Mouse (Mus musculus) ovary, postnatal 14 days (tissue): ENCODE measurements around the gene Arl5c.

Experiments used
- DNase-seq: peaks from one replicate; pipeline ENCODE4 v3.0.0; 2022; ENCODE audit warnings: low spot score

The Arl5c gene

GRCm38 (mm10) chr11:97995564-97996288 lies at the start of gene Arl5c:
Gene Arl5c (minus strand): TSS chr11:97996181.
- peak; percentile 38 for DNase-seq

DNA sequence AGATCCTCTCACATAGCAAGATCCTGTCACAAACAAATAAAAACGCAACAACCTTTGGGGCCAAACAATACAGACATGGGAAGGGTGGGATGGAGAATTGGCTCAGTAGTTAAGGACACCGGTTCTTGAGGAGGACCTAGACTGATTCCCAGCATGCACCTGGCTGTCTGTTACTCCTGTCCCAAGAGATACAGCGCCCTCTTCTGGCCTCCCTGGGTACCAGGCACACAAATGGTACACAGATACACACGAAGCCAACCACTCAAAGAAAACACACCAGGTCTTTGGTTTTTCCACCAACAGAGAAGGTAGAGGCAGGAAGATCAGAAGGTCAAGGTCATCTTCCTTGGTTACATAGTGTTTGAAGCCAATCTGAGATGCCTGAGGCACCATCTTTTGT lies 49.6 kb upstream of the Arl5c start:
- DNase-seq, result no peak

DNA sequence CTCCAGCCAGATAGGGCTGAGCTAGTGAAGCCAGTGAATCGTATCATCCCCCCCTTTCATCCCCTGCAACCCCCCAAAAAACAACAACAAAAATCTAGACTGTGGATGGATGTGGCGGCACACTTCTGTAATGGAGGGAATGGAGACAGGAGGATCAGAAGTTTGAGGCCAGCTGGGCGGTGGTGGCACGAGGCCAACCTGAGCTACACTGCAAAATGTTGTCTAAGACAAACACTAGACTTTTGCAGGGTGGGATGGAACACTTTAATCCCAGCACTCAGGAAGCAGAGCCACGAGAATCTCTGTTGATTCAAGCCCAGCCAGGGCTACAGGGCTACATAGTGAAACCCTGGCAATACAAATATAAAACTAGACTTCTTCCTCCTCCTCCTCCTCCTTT lies 48.1 kb upstream of the Arl5c start:
- DNase-seq, result no peak

DNA sequence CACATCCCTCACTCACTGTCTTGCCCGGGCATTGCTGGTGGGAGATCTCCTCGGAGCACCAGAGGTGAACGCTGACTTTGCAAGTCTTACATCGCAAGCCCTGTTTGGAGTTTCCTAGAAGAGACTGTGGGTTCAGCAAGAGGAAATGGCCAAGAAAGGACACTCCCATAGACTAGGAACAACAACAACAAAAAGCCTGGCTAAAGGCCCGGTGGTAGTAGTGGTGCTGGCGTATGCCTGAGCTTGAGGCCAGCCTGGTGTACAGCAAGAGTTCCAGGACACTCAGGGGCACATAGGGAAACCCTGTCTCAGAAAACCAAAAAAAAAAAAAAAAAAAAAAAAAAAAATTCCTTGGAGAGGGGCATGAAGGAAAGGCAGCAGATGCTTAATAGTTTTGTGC lies 46.8 kb upstream of the Arl5c start:
- DNase-seq, result no peak

GRCm38 (mm10) chr11:98040975-98041374 lies 45.0 kb upstream of the Arl5c start:
- no peak for DNase-seq

- DNase-seq, result no peak
These were observed 41.9 kb upstream of the Arl5c start for GRCm38 (mm10) chr11:98037871-98038270.

- DNase-seq, result no peak
These were observed 40.0 kb upstream of the Arl5c start for GRCm38 (mm10) chr11:98035977-98036377.

DNA sequence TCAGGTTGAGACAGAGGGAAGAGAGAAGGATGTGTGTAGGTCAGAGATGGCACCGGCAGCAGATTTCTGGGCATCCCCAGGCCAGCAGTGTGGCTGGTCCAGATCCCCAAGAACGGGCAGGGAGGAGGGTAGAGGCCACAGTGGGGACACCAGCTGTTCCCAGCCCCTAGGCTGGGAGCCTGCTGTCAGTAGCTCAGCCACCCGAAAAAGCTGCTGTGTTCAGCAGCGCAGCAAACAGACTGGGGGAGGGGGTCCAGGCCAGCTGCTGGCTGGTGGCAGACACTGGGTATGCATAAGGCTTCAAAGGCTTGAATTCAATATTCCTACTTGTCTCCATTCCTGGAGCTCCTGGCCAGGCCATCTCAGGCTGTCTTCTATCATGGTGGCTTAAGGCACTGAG lies 38.9 kb upstream of the Arl5c start:
- no peak for DNase-seq

GRCm38 (mm10) chr11:98034061-98034460 lies 38.1 kb upstream of the Arl5c start:
- DNase-seq, result no peak

GRCm38 (mm10) chr11:98031443-98031770 lies 35.4 kb upstream of the Arl5c start:
- peak; percentile 85 for DNase-seq

DNA sequence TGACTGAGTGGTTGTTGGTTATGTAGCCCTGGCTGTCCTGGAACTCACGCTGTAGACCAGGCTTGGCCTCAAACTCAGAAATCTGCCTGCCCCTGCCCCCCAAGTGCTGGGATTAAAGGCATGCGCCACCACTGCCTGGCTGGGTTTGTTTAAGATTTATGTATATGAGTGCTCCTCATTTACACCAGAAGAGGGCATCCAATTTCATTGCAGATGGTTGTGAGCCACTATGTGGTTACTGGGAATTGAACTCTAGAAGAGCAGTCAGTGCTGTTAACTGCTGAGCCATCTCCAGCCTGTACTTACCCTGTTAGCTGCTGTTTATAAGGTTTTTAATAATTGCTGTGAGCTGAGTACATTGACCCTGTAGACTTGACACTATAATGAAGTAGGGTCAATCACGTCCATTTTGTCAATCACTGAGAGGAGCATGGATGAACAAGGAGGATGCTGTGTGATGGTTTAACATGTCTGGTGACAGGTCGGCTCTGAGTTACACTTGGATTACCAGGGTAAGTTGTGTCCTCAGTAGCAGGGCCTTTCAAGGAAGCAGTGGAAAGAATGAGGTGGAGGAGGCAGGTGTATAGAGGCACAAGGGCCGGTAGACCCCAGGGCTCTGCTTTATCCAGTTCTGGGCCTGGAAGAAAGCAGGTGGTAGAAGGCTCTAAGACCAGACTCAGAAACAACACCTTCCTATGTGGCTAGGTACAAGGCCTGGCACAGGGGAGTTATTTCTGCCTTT lies 34.9 kb upstream of the Arl5c start:
- DNase-seq, result no peak

DNA sequence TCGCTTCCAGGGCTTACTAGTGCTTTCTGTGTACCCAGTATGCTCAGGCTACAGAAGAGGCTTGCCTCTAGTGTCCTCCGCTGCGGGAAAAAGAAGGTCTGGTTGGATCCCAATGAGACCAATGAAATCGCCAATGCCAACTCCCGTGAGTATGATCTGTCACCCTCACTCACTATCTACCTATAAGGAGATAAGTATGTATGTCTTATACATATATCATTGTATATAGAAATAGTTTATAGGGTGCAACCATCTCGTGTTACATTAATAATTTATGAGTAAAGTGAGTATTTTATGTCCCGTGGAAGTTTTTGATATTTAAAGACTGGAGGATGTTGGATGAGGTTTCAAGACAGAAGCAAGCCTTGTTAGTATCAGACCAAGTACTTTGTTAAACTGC lies 31.8 kb upstream of the Arl5c start:
- no peak for DNase-seq

GRCm38 (mm10) chr11:98027297-98027688 lies 31.3 kb upstream of the Arl5c start:
- DNase-seq, result no peak

DNA sequence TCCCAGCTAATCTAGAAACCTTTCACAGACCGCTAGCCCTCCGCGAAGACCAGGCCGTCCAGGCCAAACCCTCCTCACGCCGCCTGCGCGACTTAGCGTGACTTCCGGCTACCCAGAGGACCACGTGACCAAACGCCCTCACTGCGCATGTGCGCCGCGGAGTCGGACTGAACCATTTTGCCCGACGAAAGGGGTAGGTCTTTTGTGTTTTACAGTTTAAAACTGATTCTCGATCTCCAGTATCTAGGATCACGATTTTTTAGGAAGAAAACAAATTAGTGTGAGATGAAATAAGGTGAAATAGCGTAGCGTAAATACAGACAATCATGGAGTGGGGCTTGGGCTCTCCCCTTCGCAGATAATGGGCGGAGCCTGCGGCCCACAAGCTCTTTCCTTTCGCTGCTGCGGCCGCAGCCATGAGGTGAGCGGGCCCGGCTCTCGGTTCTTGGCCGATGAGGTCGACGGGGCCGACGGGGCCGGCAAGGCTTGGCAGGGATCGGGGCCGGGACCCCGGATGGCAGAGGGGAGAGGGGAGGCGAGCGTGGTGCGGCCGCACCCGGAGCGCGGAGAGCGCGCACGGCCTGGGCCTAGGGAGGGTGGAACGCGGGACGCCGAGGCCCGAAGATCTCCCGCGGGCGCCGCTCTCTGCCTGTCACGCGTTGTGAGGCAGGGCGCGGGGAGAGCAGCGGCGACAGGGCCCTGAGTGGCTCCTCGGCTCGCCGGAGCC lies 30.8 kb upstream of the Arl5c start, which contains the start of gene Rpl19:
TSS of gene Rpl19 (plus strand) at position 141 of the 727 bp plus-strand sequence.
- peak; percentile 93 for DNase-seq

GRCm38 (mm10) chr11:98026248-98026569 lies 30.2 kb upstream of the Arl5c start:
- no peak for DNase-seq

- DNase-seq, result no peak
These were observed 28.5 kb upstream of the Arl5c start for GRCm38 (mm10) chr11:98024516-98024915.

DNA sequence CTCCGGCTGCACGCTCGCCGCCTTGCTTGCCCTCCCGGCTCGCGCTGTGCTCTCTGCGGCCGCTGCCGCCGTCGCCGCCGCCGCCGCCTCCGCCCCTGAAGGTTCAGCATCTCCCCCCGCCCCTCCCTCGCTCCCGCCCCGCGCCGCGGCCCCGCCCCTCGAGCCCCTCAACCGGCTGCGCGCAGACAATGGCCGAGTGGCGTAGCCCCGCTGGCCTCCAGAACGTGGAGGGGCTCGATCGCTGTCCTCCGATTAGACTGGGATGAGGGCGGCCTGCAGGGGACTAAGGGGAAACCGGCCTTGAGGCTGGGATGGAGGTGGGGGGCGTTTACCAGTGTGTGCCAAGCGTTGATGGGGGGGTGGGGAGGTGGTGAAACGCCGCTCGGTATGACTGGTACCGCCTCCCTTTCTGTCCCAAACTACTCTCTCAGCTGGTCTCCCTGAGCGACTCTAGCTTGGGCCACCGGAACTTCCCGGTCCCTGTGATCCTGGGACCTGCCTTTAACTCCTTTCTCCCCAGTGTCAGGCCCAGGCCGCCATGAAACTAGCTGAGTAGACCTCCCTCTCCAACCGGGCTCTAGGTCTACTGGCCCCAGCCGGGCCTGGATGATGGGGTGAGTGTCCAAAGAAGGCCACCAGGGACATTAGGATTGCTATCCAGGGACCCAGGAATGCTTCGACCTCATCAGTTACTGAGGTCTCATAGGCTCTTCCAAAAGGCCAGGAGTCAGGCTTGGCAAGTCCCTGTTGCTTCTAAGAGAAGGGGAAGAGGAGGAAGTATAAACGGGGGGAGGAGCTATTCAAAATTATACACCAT lies 26.8 kb upstream of the Arl5c start, which contains the start of gene Cacnb1:
TSS of gene Cacnb1 (minus strand) at position 480 of the 817 bp plus-strand sequence.
- peak; percentile 64 for DNase-seq

GRCm38 (mm10) chr11:98022253-98022554 lies 26.2 kb upstream of the Arl5c start:
- DNase-seq, result no peak

- peak; percentile 42 for DNase-seq
These were observed 25.7 kb upstream of the Arl5c start for GRCm38 (mm10) chr11:98021565-98022252.

GRCm38 (mm10) chr11:98021118-98021517 lies 25.1 kb upstream of the Arl5c start:
- DNase-seq, result no peak

- DNase-seq, result no peak
These were observed 24.7 kb upstream of the Arl5c start for GRCm38 (mm10) chr11:98020710-98021109.
